Mouse (Mus musculus): ENCODE data around the gene Aarsd1.

GRCm38 (mm10) chr11:101451536-101451935 lies 34.1 kb upstream of the Aarsd1 start:
- no peak for TF ChIP-seq CTCF (IDR thresholded peaks at IDR 0.05; ENCODE audit: extremely low read depth, insufficient read depth, low read length)
- no peak for TF ChIP-seq POLR2A (IDR thresholded peaks at IDR 0.05; ENCODE audit: extremely low read depth, insufficient read depth, low read length)

Data from cortical plate, adult 2 months (tissue).